ENCODE assay signal across 14 mouse cellular contexts in genomic region chr13:58423061-58423660, GRCm38 (mm10). TPM values are rescaled to one million over a fixed set of nuclear protein-coding genes. Genes with fewer than 3 reads are reported as not detected.
DNase-seq lines count a peak whose midpoint lies in the region; ATAC-seq and TF ChIP-seq lines count a peak whose summit lies in the region.
"Had no signal": no experiment of that assay in that cellular context is flagged by ENCODE, and none has a peak within 500 bp of the region (broad histone marks: within the 10 kb centered on the region; RNA-seq: fewer than 3 reads in every experiment).

No protein-coding gene starts in this region.

- 63% methylated on average over 10 of the region's 10 CpGs for WGBS in kidney, embryonic 15.5 days
- WGBS in heart, embryonic 15.5 days = 31% methylated on average over 10 of the region's 10 CpGs
- WGBS in stomach, embryonic 16.5 days = 48% methylated on average over 10 of the region's 10 CpGs
- 74% methylated on average over 10 of the region's 10 CpGs for whole genome bisulfite sequencing in cerebellum, adult 2 months

- no peak overlapping the region for H3K9ac ChIP-seq in kidney, embryonic 15.5 days
- no peak overlapping the region for H3K9ac ChIP-seq in heart, embryonic 15.5 days
- no peak overlapping the region for H3K9ac ChIP-seq in stomach, embryonic 16.5 days (ENCODE audit: low read length)
- H3K9ac ChIP-seq: midbrain, embryonic 12.5 days; neural tube, embryonic 12.5 days had no signal

- 0 out of 2 replicates have a peak, but pooled peaks cover 4% of the 10 kb centered on the region for H3K4me1 ChIP-seq in kidney, embryonic 15.5 days
- peaks cover 14% of the 10 kb centered on the region for H3K4me1 ChIP-seq in heart, embryonic 15.5 days (replicated peaks)
- H3K4me1 ChIP-seq in stomach, embryonic 16.5 days (ENCODE audit: control insufficient read depth, insufficient read depth, low read length) = no peaks in the 10 kb centered on the region
- no peaks in the 10 kb centered on the region for H3K4me1 ChIP-seq in cerebellum, adult 2 months (ENCODE audit: control insufficient read depth, insufficient read depth, low read length)
- H3K4me1 ChIP-seq: midbrain, embryonic 12.5 days; neural tube, embryonic 12.5 days had no signal

- no peak overlapping the region for H3K4me2 ChIP-seq in kidney, embryonic 15.5 days
- H3K4me2 ChIP-seq in heart, embryonic 15.5 days = peak overlapping the region; percentile 10; the same call in 1 of the 2 replicates
- no peak overlapping the region for H3K4me2 ChIP-seq in stomach, embryonic 16.5 days (ENCODE audit: low read depth, low read length)
- H3K4me2 ChIP-seq: midbrain, embryonic 12.5 days; neural tube, embryonic 12.5 days had no signal

- no peak for TF ChIP-seq CTCF in cerebellum, adult 2 months (IDR thresholded peaks at IDR 0.05; ENCODE audit: borderline replicate concordance, insufficient read depth, low read depth, low read length)

- H3K27ac ChIP-seq in kidney, embryonic 15.5 days = 0 out of 2 replicates have a peak overlapping the region, but pooled peaks have one; percentile 18
- peak overlapping the region; percentile 59 for H3K27ac ChIP-seq in heart, embryonic 15.5 days
- H3K27ac ChIP-seq in stomach, embryonic 16.5 days (ENCODE audit: low read length) = no peak overlapping the region
- H3K27ac ChIP-seq in cerebellum, adult 2 months (ENCODE audit: insufficient read depth, low read length) = no peak overlapping the region
- H3K27ac ChIP-seq: hindbrain, postnatal 0 days; layer of hippocampus, adult 2 months; midbrain, embryonic 12.5 days; neural tube, embryonic 12.5 days had no signal

- no peak overlapping the region for H3K4me3 ChIP-seq in kidney, embryonic 15.5 days (replicated peaks)
- no peak overlapping the region for H3K4me3 ChIP-seq in heart, embryonic 15.5 days
- no peak overlapping the region for H3K4me3 ChIP-seq in stomach, embryonic 16.5 days (replicated peaks; ENCODE audit: low read length)
- no peak overlapping the region for H3K4me3 ChIP-seq in cerebellum, adult 2 months (replicated peaks; ENCODE audit: insufficient read depth, low read depth, low read length)
- H3K4me3 ChIP-seq: erythroblast, embryonic 14.5 days; layer of hippocampus, adult 2 months; midbrain, embryonic 12.5 days; neural tube, embryonic 12.5 days had no signal

- TF ChIP-seq POLR2A in cerebellum, adult 2 months (IDR thresholded peaks at IDR 0.05; ENCODE audit: borderline replicate concordance, insufficient read depth, low read length) = no peak

- no peak for DNase-seq in kidney, adult 11 months
- DNase-seq in testis, postnatal 10 days (ENCODE audit: low spot score) = peak; percentile 37
- no peak for DNase-seq in testis, postnatal 14 days (ENCODE audit: low spot score)
- no peak for DNase-seq in adrenal gland, postnatal 14 days
- DNase-seq in cerebellum, adult 2 months = no peak
- DNase-seq: adrenal gland, postnatal 25 days had no signal

- H3K27me3 ChIP-seq in kidney, embryonic 15.5 days = 0 out of 2 replicates have a peak, but pooled peaks cover 4% of the 10 kb centered on the region
- no peaks in the 10 kb centered on the region for H3K27me3 ChIP-seq in heart, embryonic 15.5 days
- no peaks in the 10 kb centered on the region for H3K27me3 ChIP-seq in stomach, embryonic 16.5 days (ENCODE audit: control insufficient read depth, insufficient read depth, low read length)
- no peaks in the 10 kb centered on the region for H3K27me3 ChIP-seq in cerebellum, adult 2 months (ENCODE audit: control insufficient read depth, insufficient read depth, low read length)
- H3K27me3 ChIP-seq: midbrain, embryonic 12.5 days; neural tube, embryonic 12.5 days had no signal

- no peaks in the 10 kb centered on the region for H3K9me3 ChIP-seq in kidney, embryonic 15.5 days (replicated peaks)
- H3K9me3 ChIP-seq in heart, embryonic 15.5 days (replicated peaks) = no peaks in the 10 kb centered on the region
- H3K9me3 ChIP-seq in stomach, embryonic 16.5 days (replicated peaks; ENCODE audit: control insufficient read depth, low read length) = no peaks in the 10 kb centered on the region
- H3K9me3 ChIP-seq: midbrain, embryonic 12.5 days; neural tube, embryonic 12.5 days had no signal

- ATAC-seq in kidney, embryonic 15.5 days (replicated peaks; ENCODE audit: low FRiP score) = no peak
- peak; percentile 80 for ATAC-seq in heart, embryonic 15.5 days (replicated peaks; ENCODE audit: insufficient number of reproducible peaks, insufficient read depth, low FRiP score, low read depth)
- ATAC-seq in stomach, embryonic 16.5 days (ENCODE audit: insufficient read depth, low FRiP score) = peak; percentile 25; the same call in 1 of the 2 replicates
- ATAC-seq: hindbrain, postnatal 0 days had no signal

- no peaks in the 10 kb centered on the region for H3K36me3 ChIP-seq in kidney, embryonic 15.5 days
- H3K36me3 ChIP-seq in heart, embryonic 15.5 days = no peaks in the 10 kb centered on the region
- H3K36me3 ChIP-seq in stomach, embryonic 16.5 days (ENCODE audit: control insufficient read depth, insufficient read depth, low read length) = no peaks in the 10 kb centered on the region
- H3K36me3 ChIP-seq: midbrain, embryonic 12.5 days; neural tube, embryonic 12.5 days had no signal

RNA-seq across cellular contexts. Expression of gene Hnrnpk, which starts 20.0 kb away (rescaled TPM):
- 1,666 and 1,742 TPM in 2 replicates for polyA plus RNA-seq in kidney, embryonic 15.5 days (2015; fragmentation: Nextera tagmentation; extraction: Ambion mirVana)
- polyA plus RNA-seq in heart, embryonic 15.5 days (2015; fragmentation: Nextera tagmentation; extraction: Ambion mirVana) = 888 and 900 TPM in 2 replicates
- 1,360 and 1,372 TPM in 2 replicates for polyA plus RNA-seq in stomach, embryonic 16.5 days (2015; fragmentation: Nextera tagmentation; extraction: Ambion mirVana)
- total RNA-seq in adrenal gland, postnatal 14 days (2021) = 904 and 935 TPM in 2 replicates
- polyA plus RNA-seq in cerebellum, adult 2 months (2012; rRNA removed) = 385 and 442 TPM in 2 replicates

RNA-seq across cellular contexts. Expression of gene Rmi1, which starts 21.1 kb away (rescaled TPM):
- 26.2 and 27.3 TPM in 2 replicates for polyA plus RNA-seq in kidney, embryonic 15.5 days (2015; fragmentation: Nextera tagmentation; extraction: Ambion mirVana)
- polyA plus RNA-seq in heart, embryonic 15.5 days (2015; fragmentation: Nextera tagmentation; extraction: Ambion mirVana) = 18.5 and 19.2 TPM in 2 replicates
- polyA plus RNA-seq in stomach, embryonic 16.5 days (2015; fragmentation: Nextera tagmentation; extraction: Ambion mirVana) = 22.2 and 25.1 TPM in 2 replicates
- total RNA-seq in adrenal gland, postnatal 14 days (2021) = 18.6 and 19.3 TPM in 2 replicates
- 15.6 and 16.8 TPM in 2 replicates for polyA plus RNA-seq in cerebellum, adult 2 months (2012; rRNA removed)

RNA-seq across cellular contexts. Expression of gene 2210016F16Rik, which starts 38.1 kb away (rescaled TPM):
- polyA plus RNA-seq in kidney, embryonic 15.5 days (2015; fragmentation: Nextera tagmentation; extraction: Ambion mirVana) = 28.9 and 29.5 TPM in 2 replicates
- polyA plus RNA-seq in heart, embryonic 15.5 days (2015; fragmentation: Nextera tagmentation; extraction: Ambion mirVana) = 26.3 and 27.7 TPM in 2 replicates
- 29.5 and 31.4 TPM in 2 replicates for polyA plus RNA-seq in stomach, embryonic 16.5 days (2015; fragmentation: Nextera tagmentation; extraction: Ambion mirVana)
- total RNA-seq in adrenal gland, postnatal 14 days (2021) = 25.4 and 26.2 TPM in 2 replicates
- 8.5 and 9.8 TPM in 2 replicates for polyA plus RNA-seq in cerebellum, adult 2 months (2012; rRNA removed)

Comparison
In these comparisons a context has a peak if more than half of its experiments do, and no peak if none do; other contexts are left out.
1. H3K27ac ChIP-seq: peak in kidney, embryonic 15.5 days (single experiment) and heart, embryonic 15.5 days (single experiment); none in stomach, embryonic 16.5 days (single experiment) and cerebellum, adult 2 months (single experiment).